19 mouse cellular contexts compared by ENCODE assay signal in genomic region chr7:46987073-46987472, GRCm38 (mm10). TPM values are rescaled to one million over a fixed set of nuclear protein-coding genes. Genes with fewer than 3 reads are reported as not detected.
DNase-seq lines count a peak whose midpoint lies in the region; ATAC-seq and TF ChIP-seq lines count a peak whose summit lies in the region.
"Had no signal": no experiment of that assay in that cellular context is flagged by ENCODE, and none has a peak within 500 bp of the region (broad histone marks: within the 10 kb centered on the region; RNA-seq: fewer than 3 reads in every experiment).

No protein-coding gene starts in this region.

- peak; percentile 45; the same call in 1 of the 2 replicates for ATAC-seq in heart, embryonic 12.5 days (ENCODE audit: insufficient number of reproducible peaks, low FRiP score)
- peak; percentile 53 for ATAC-seq in lung, embryonic 14.5 days (ENCODE audit: insufficient read depth)
- ATAC-seq in intestine, embryonic 16.5 days, result 0 out of 2 replicates have a peak, but pooled peaks have one; percentile 31
- ATAC-seq: forebrain, postnatal 0 days had no signal

- WGBS in heart, embryonic 12.5 days, result 50% methylated on average over 2 of the region's 2 CpGs
- WGBS in lung, embryonic 14.5 days, result 21% methylated on average over 2 of the region's 2 CpGs
- WGBS in lung, adult 2 months, result 19% methylated on average over 2 of the region's 2 CpGs
- 29% methylated on average over 2 of the region's 2 CpGs for WGBS in intestine, embryonic 16.5 days

- H3K36me3 ChIP-seq in heart, embryonic 12.5 days, result peaks cover 10% of the 10 kb centered on the region
- peaks cover 17% of the 10 kb centered on the region for H3K36me3 ChIP-seq in lung, embryonic 14.5 days (ENCODE audit: insufficient read depth)
- H3K36me3 ChIP-seq in intestine, embryonic 16.5 days (ENCODE audit: control insufficient read depth, insufficient read depth, low read length), result no peaks in the 10 kb centered on the region

- no peak overlapping the region for H3K4me3 ChIP-seq in heart, embryonic 12.5 days
- no peak overlapping the region for H3K4me3 ChIP-seq in lung, embryonic 14.5 days (ENCODE audit: low read depth, low read length)
- H3K4me3 ChIP-seq in lung, adult 2 months (replicated peaks; ENCODE audit: extremely low read depth, low read depth, low read length), result no peak overlapping the region
- H3K4me3 ChIP-seq in intestine, embryonic 16.5 days (ENCODE audit: low read length), result no peak overlapping the region
- H3K4me3 ChIP-seq: liver, embryonic 15.5 days; midbrain, embryonic 12.5 days had no signal

- no peak for TF ChIP-seq CTCF in lung, embryonic 14.5 days (IDR thresholded peaks at IDR 0.05; ENCODE audit: low read depth)
- no peak for TF ChIP-seq CTCF in lung, adult 2 months (IDR thresholded peaks at IDR 0.05; ENCODE audit: insufficient read depth, low read length)

- no peaks in the 10 kb centered on the region for H3K9me3 ChIP-seq in heart, embryonic 12.5 days (replicated peaks)
- H3K9me3 ChIP-seq in lung, embryonic 14.5 days (ENCODE audit: low read depth, low read length), result no peaks in the 10 kb centered on the region
- H3K9me3 ChIP-seq in intestine, embryonic 16.5 days (ENCODE audit: control insufficient read depth, low read length), result no peaks in the 10 kb centered on the region
- H3K9me3 ChIP-seq: G1E; liver, embryonic 15.5 days; midbrain, embryonic 12.5 days had no signal

- no peak for DNase-seq in heart, adult 11 months
- DNase-seq in lung, embryonic 14.5 days, result peak; percentile 68
- no peak for DNase-seq in lung, adult 2 months
- peak; percentile 31 for DNase-seq in 3T3-L1 (ENCODE audit: low read depth, low spot score)
- DNase-seq in adrenal gland, adult 8-10 months, result no peak
- DNase-seq: forebrain, postnatal 0 days; gastrocnemius, postnatal 10 days; right cerebral cortex, postnatal 4 days had no signal

- H3K27me3 ChIP-seq in heart, embryonic 12.5 days (replicated peaks), result no peaks in the 10 kb centered on the region
- no peaks in the 10 kb centered on the region for H3K27me3 ChIP-seq in lung, embryonic 14.5 days (ENCODE audit: insufficient read depth, low read length)
- H3K27me3 ChIP-seq in intestine, embryonic 16.5 days (replicated peaks; ENCODE audit: control insufficient read depth, insufficient read depth, low read length), result no peaks in the 10 kb centered on the region
- H3K27me3 ChIP-seq: liver, embryonic 15.5 days; midbrain, embryonic 12.5 days had no signal

- no peak overlapping the region for H3K4me2 ChIP-seq in heart, embryonic 12.5 days
- peak overlapping the region; percentile 8 for H3K4me2 ChIP-seq in lung, embryonic 14.5 days
- no peak overlapping the region for H3K4me2 ChIP-seq in intestine, embryonic 16.5 days (ENCODE audit: low read depth, low read length)
- H3K4me2 ChIP-seq: heart, embryonic 11.5 days; liver, embryonic 15.5 days; midbrain, embryonic 12.5 days had no signal

- peak overlapping the region; percentile 4; the same call in 1 of the 2 replicates for H3K27ac ChIP-seq in heart, embryonic 12.5 days (ENCODE audit: poor library complexity, severe bottlenecking)
- peak overlapping the region; percentile 86 for H3K27ac ChIP-seq in lung, embryonic 14.5 days (ENCODE audit: low read depth)
- H3K27ac ChIP-seq in intestine, embryonic 16.5 days (ENCODE audit: low read length), result peak overlapping the region; percentile 66
- H3K27ac ChIP-seq: liver, embryonic 15.5 days; midbrain, embryonic 12.5 days had no signal

- H3K9ac ChIP-seq in heart, embryonic 12.5 days, result no peak overlapping the region
- no peak overlapping the region for H3K9ac ChIP-seq in lung, embryonic 14.5 days
- no peak overlapping the region for H3K9ac ChIP-seq in intestine, embryonic 16.5 days (ENCODE audit: low read depth, low read length)
- H3K9ac ChIP-seq: forebrain, postnatal 0 days; liver, embryonic 15.5 days; midbrain, embryonic 12.5 days had no signal

- peaks cover 16% of the 10 kb centered on the region for H3K4me1 ChIP-seq in heart, embryonic 12.5 days (replicated peaks)
- peaks cover 13% of the 10 kb centered on the region; the same call in 1 of the 2 replicates for H3K4me1 ChIP-seq in lung, embryonic 14.5 days (ENCODE audit: insufficient read depth)
- H3K4me1 ChIP-seq in lung, adult 2 months (ENCODE audit: control insufficient read depth, insufficient read depth, low read length), result peaks cover 2% of the 10 kb centered on the region; the same call in 1 of the 2 replicates
- peaks cover 15% of the 10 kb centered on the region for H3K4me1 ChIP-seq in intestine, embryonic 16.5 days (ENCODE audit: control insufficient read depth, insufficient read depth, low read length)
- H3K4me1 ChIP-seq: midbrain, embryonic 12.5 days had no signal

- TF ChIP-seq POLR2A in lung, adult 2 months (IDR thresholded peaks at IDR 0.05; ENCODE audit: borderline replicate concordance, extremely low read depth, low read depth, low read length), result no peak

RNA-seq across cellular contexts. Expression of gene Gm9999, which starts 3.7 kb away (rescaled TPM):
- not detected in 2 replicates for polyA plus RNA-seq in heart, embryonic 12.5 days (2016; fragmentation: Nextera tagmentation; extraction: Ambion mirVana)
- not detected in 2 replicates for polyA plus RNA-seq in lung, embryonic 14.5 days (2014; fragmentation: Nextera tagmentation; extraction: Ambion mirVana)
- not detected in 2 replicates for polyA plus RNA-seq in lung, adult 2 months (2012; rRNA removed)
- polyA plus RNA-seq in intestine, embryonic 16.5 days (2015; fragmentation: Nextera tagmentation; extraction: Ambion mirVana), result not detected in 2 replicates
- not detected for total RNA-seq in adrenal gland, adult 8-10 months (2022)
- total RNA-seq: adrenal gland, postnatal 4 days; forebrain, postnatal 0 days; gastrocnemius, postnatal 10 days; layer of hippocampus, postnatal 25 days; left cerebral cortex, postnatal 4 days had no signal
- polyA plus RNA-seq: forebrain, postnatal 0 days; G1E; heart, embryonic 11.5 days; liver, embryonic 15.5 days; midbrain, embryonic 12.5 days; neural tube, embryonic 11.5 days; urinary bladder, adult 2 months had no signal

RNA-seq across cellular contexts. Expression of gene Spty2d1, which starts 21.1 kb away (rescaled TPM):
- 19.4 and 19.8 TPM in 2 replicates for polyA plus RNA-seq in heart, embryonic 12.5 days (2016; fragmentation: Nextera tagmentation; extraction: Ambion mirVana)
- 23.6 and 23.8 TPM in 2 replicates for polyA plus RNA-seq in lung, embryonic 14.5 days (2014; fragmentation: Nextera tagmentation; extraction: Ambion mirVana)
- polyA plus RNA-seq in lung, adult 2 months (2012; rRNA removed), result 5.2 and 5.6 TPM in 2 replicates
- 15.2 and 16.5 TPM in 2 replicates for polyA plus RNA-seq in intestine, embryonic 16.5 days (2015; fragmentation: Nextera tagmentation; extraction: Ambion mirVana)
- total RNA-seq in adrenal gland, adult 8-10 months (2022), result 10 to 100 TPM; 17.3 to 19.7 (median 18.9) TPM

RNA-seq across cellular contexts. Expression of gene Uevld, which starts 28.7 kb away (rescaled TPM):
- 10.0 TPM in 2 replicates for polyA plus RNA-seq in heart, embryonic 12.5 days (2016; fragmentation: Nextera tagmentation; extraction: Ambion mirVana)
- 14.9 TPM in 2 replicates for polyA plus RNA-seq in lung, embryonic 14.5 days (2014; fragmentation: Nextera tagmentation; extraction: Ambion mirVana)
- polyA plus RNA-seq in lung, adult 2 months (2012; rRNA removed), result 1.9 and 3.9 TPM in 2 replicates
- 10.0 and 10.1 TPM in 2 replicates for polyA plus RNA-seq in intestine, embryonic 16.5 days (2015; fragmentation: Nextera tagmentation; extraction: Ambion mirVana)
- 10 to 100 TPM; 17.6 to 23.9 (median 21.9) TPM for total RNA-seq in adrenal gland, adult 8-10 months (2022)

Comparison
In these comparisons a context has a peak if more than half of its experiments do, and no peak if none do; other contexts are left out.
1. DNase-seq: peak in lung, embryonic 14.5 days (single experiment) and 3T3-L1 (single experiment); none in heart, adult 11 months (single experiment), lung, adult 2 months (single experiment) and adrenal gland, adult 8-10 months (single experiment).
2. H3K27ac ChIP-seq: peak in every context shown above with its lines; median percentile 86 in lung, embryonic 14.5 days; 66 in intestine, embryonic 16.5 days; 4 in heart, embryonic 12.5 days.
3. Peak in every context shown above with its lines, with median percentiles within 50 percentile points of each other: ATAC-seq.